Mouse (Mus musculus) intestine, embryonic 16.5 days (tissue): ENCODE measurements around the gene Zfyve26. TPM values are rescaled to one million over a fixed set of nuclear protein-coding genes. Genes with fewer than 3 reads are reported as not detected.

Source experiments
- ATAC-seq: fragments of 200-750 bp; cut with Nextera tagmentation; 2 replicates; pipeline ENCODE4 v1.8.0; 2017; ENCODE audit warnings: moderate TSS enrichment, moderate library complexity
- H3K27ac ChIP-seq: fragments of 300-500 bp; sonication (generic); 2 replicates; pipeline ENCODE4 v1.5.1; 2014; ENCODE audit warnings: mild to moderate bottlenecking, low read length
- H3K27me3 ChIP-seq: fragments of 300-500 bp; sonication (generic); replicated peaks from 2 replicates; pipeline ENCODE4 v1.6.1; 2014; ENCODE audit warnings: low read length, control low read depth, mixed read lengths; ENCODE audit not compliant: control insufficient read depth, insufficient read depth
- H3K36me3 ChIP-seq: fragments of 300-500 bp; sonication (generic); 2 replicates; pipeline ENCODE4 v1.6.1; 2014; ENCODE audit warnings: low read length, control low read depth; ENCODE audit not compliant: control insufficient read depth, insufficient read depth
- H3K4me1 ChIP-seq: fragments of 300-500 bp; sonication (generic); 2 replicates; pipeline ENCODE4 v1.6.1; 2014; ENCODE audit warnings: low read length, control low read depth, mixed read lengths; ENCODE audit not compliant: control insufficient read depth, insufficient read depth
- H3K4me2 ChIP-seq: fragments of 300-500 bp; sonication (generic); 2 replicates; pipeline ENCODE4 v1.6.1; 2014; ENCODE audit warnings: low read depth, low read length, control low read depth
- H3K4me3 ChIP-seq: fragments of 300-500 bp; sonication (generic); 2 replicates; pipeline ENCODE4 v1.5.1; 2014; ENCODE audit warnings: mild to moderate bottlenecking, low read length
- H3K9ac ChIP-seq: fragments of 300-500 bp; sonication (generic); 2 replicates; pipeline ENCODE4 v1.6.1; 2014; ENCODE audit warnings: low read depth, low read length
- H3K9me3 ChIP-seq: fragments of 300-500 bp; sonication (generic); 2 replicates; pipeline ENCODE4 v1.6.1; 2016; ENCODE audit warnings: low read length, control low read depth; ENCODE audit not compliant: control insufficient read depth
- WGBS: fragments of 180-500 bp; shearing (Covaris S2); extraction: QIAGEN DNeasy Blood & Tissue Kit; methylation state at CpG from one replicate; pipeline ENCODE4 v1.1.7; 2014; 5-methylcytosine and 5-hydroxymethylcytosine counted together
- polyA plus RNA-seq: library from polyadenylated mRNA; unstranded; fragments of >200 nt; fragmentation: Nextera tagmentation; extraction: Ambion mirVana; gene quantifications from 2 replicates; pipeline ENCODE4 v1.2.1, GENCODE M21; 2015

Gene Zfyve26
- polyA plus RNA-seq, 1 experiment from 2014 or later = 12.3 TPM

- H3K9ac ChIP-seq = no peak overlapping the region
- 79% methylated on average over 6 of the region's 6 CpGs for WGBS
- H3K4me2 ChIP-seq = no peak overlapping the region
- no peak overlapping the region for H3K27ac ChIP-seq
- ATAC-seq = no peak
- H3K4me1 ChIP-seq = peaks cover 11% of the 10 kb centered on the region
- no peaks in the 10 kb centered on the region for H3K9me3 ChIP-seq
- H3K27me3 ChIP-seq = no peaks in the 10 kb centered on the region
- no peak overlapping the region for H3K4me3 ChIP-seq
- peaks cover 2% of the 10 kb centered on the region; the same call in 1 of the 2 replicates for H3K36me3 ChIP-seq
Observed at GRCm38 (mm10) chr12:79292874-79293273, 3.2 kb downstream of the Zfyve26 start.

DNA sequence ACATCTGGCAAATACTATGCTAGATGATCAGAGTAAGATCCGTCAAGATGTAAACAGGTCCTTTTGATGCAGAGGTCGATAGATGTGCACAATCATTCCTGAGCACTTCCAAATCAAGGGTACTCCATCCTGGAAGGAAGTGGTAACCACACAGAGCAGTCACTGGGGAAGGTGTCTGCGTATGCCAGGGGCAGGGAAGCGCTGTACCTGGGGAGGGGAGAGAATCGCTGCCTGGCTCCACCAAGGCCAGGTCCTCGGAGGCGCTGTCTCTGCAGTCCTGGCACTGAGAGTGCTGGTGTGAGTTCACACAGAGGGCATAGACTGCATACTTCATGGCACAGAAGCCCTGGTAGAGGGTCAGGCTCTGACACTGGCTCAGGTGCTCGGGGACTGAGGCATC is 13.5 kb downstream of the Zfyve26 start:
- no peak overlapping the region for H3K27ac ChIP-seq
- no peak for ATAC-seq
- H3K9me3 ChIP-seq = no peaks in the 10 kb centered on the region
- H3K9ac ChIP-seq = no peak overlapping the region
- no peak overlapping the region for H3K4me3 ChIP-seq
- H3K4me2 ChIP-seq = no peak overlapping the region
- peaks cover 17% of the 10 kb centered on the region for H3K36me3 ChIP-seq
- H3K4me1 ChIP-seq = no peaks in the 10 kb centered on the region
- WGBS = 87% methylated on average over 8 of the region's 8 CpGs
- H3K27me3 ChIP-seq = no peaks in the 10 kb centered on the region

- Histone ChIP-seq H3K9me3 (no peaks in the 10 kb centered on the region), H3K27ac (no peak overlapping the region), H3K4me3 (no peak overlapping the region), H3K9ac (no peak overlapping the region), H3K4me2 (no peak overlapping the region), H3K36me3 (peaks cover 12% of the 10 kb centered on the region), H3K27me3 (no peaks in the 10 kb centered on the region), H3K4me1 (no peaks in the 10 kb centered on the region)
- WGBS = 90% methylated on average over 13 of the region's 13 CpGs
- no peak for ATAC-seq
Observed at GRCm38 (mm10) chr12:79279513-79280115, 16.5 kb downstream of the Zfyve26 start.

DNA sequence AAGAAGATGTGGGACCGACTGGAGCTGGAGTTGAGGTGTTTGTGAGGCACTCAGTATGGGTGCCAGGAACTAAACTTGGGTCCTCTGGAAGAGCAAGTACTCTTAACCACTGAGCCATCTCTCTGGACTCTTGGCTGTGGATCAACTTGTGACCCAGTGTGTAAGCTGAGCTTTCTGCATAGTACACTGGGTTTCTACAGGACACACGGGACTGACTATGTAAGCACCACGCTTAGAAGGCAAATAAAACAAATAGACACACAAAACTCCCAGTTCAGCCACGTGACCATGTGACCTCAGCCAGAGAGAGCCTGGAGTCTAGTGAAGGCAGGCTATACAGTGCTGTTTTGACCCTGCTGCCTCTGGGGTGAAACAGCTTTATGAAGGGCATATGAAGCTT is 23.5 kb downstream of the Zfyve26 start:
- Histone ChIP-seq H3K27ac (no peak overlapping the region), H3K4me3 (no peak overlapping the region), H3K9me3 (no peaks in the 10 kb centered on the region), H3K4me2 (no peak overlapping the region), H3K9ac (no peak overlapping the region), H3K4me1 (no peaks in the 10 kb centered on the region), H3K36me3 (peaks cover 13% of the 10 kb centered on the region), H3K27me3 (no peaks in the 10 kb centered on the region)
- no peak for ATAC-seq
- WGBS = 77% methylated on average over 4 of the region's 4 CpGs

DNA sequence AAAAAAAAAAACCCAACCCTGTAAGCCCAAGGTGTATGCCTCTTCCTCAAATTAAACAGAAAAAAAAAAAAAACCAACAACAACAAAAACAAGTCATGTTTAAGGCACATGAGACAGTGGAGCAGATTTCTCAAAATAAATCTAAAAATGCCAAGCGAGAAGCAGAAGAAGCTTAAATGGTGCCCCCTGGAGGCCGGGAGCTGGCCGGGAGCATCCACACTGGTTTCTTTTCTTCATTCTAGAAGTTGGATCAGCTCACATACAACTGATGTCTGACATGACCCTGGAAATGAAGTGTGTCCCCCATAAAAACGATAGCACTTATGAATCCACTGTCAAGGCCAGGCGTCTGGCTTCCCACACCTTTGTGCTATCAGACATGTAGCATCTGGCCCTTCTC is 35.1 kb downstream of the Zfyve26 start:
- Histone ChIP-seq H3K9ac (no peak overlapping the region), H3K36me3 (no peaks in the 10 kb centered on the region; the same call in 1 of the 2 replicates)

GRCm38 (mm10) chr12:79260154-79260553 is 36.0 kb downstream of the Zfyve26 start:
- Histone ChIP-seq H3K4me1 (no peaks in the 10 kb centered on the region), H3K9me3 (no peaks in the 10 kb centered on the region), H3K27me3 (no peaks in the 10 kb centered on the region), H3K4me3 (no peak overlapping the region), H3K4me2 (no peak overlapping the region), H3K36me3 (no peaks in the 10 kb centered on the region; the same call in 1 of the 2 replicates), H3K9ac (no peak overlapping the region), H3K27ac (no peak overlapping the region)
- WGBS = 87% methylated on average over 2 of the region's 2 CpGs
- ATAC-seq = no peak

More for the DNA sequence above, 35.1 kb downstream of the Zfyve26 start:
- Histone ChIP-seq H3K4me2 (no peak overlapping the region), H3K9me3 (no peaks in the 10 kb centered on the region), H3K27ac (no peak overlapping the region), H3K27me3 (no peaks in the 10 kb centered on the region), H3K4me1 (no peaks in the 10 kb centered on the region), H3K4me3 (no peak overlapping the region)
- ATAC-seq = no peak
- 55% methylated on average over 5 of the region's 5 CpGs for WGBS

- no peak for ATAC-seq
- 97% methylated on average over 10 of the region's 10 CpGs for whole genome bisulfite sequencing
- no peaks in the 10 kb centered on the region for H3K9me3 ChIP-seq
- H3K36me3 ChIP-seq = peaks cover 9% of the 10 kb centered on the region; the same call in 1 of the 2 replicates
- no peaks in the 10 kb centered on the region for H3K27me3 ChIP-seq
- no peak overlapping the region for H3K4me2 ChIP-seq
- H3K27ac ChIP-seq = no peak overlapping the region
- no peaks in the 10 kb centered on the region for H3K4me1 ChIP-seq
- H3K4me3 ChIP-seq = no peak overlapping the region
- no peak overlapping the region for H3K9ac ChIP-seq
Observed at GRCm38 (mm10) chr12:79254975-79255374, 41.1 kb downstream of the Zfyve26 start.

DNA sequence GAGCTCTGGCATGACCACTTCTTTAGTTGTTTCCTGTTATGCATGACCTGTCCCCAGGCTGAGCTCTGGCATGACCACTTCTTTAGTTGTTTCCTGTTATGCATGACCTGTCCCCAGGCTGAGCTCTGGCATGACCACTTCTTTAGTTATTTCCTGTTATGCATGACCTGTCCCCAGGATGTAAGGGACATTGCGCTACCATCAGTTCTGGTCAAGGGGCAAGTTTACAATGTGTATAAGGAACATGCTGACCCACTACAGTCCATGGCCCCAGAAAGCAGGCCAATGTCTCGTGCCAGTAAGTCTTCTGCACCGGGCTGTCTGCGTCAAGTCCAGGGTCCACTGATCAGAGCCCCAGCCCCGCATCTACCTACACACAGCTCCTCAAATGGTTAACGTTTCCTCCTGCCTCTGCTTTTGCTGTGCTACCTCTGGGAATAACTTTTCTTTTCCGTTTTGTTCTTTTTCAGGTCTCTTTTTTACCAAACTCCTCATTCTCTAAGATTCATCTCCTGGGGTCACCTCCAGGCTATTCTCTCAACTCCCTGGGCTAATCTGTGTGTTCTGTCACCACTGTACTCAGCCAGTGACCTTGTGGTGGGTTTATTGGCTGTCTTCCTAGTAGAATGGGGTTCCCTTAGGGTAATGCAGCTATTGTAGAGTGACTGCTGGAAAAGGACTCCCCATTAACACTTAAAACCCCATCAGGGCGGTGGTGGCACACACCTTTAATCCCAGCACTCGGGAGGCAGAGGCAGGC is 42.6 kb downstream of the Zfyve26 start:
- H3K9ac ChIP-seq = no peak overlapping the region
- WGBS = 89% methylated on average over 9 of the region's 9 CpGs
- H3K4me3 ChIP-seq = no peak overlapping the region
- no peak overlapping the region for H3K27ac ChIP-seq
- no peaks in the 10 kb centered on the region for H3K27me3 ChIP-seq
- no peak overlapping the region for H3K4me2 ChIP-seq
- H3K4me1 ChIP-seq = no peaks in the 10 kb centered on the region
- peaks cover 9% of the 10 kb centered on the region; the same call in 1 of the 2 replicates for H3K36me3 ChIP-seq
- H3K9me3 ChIP-seq = no peaks in the 10 kb centered on the region
- no peak for ATAC-seq

- Histone ChIP-seq H3K4me2 (no peak overlapping the region), H3K9ac (no peak overlapping the region), H3K36me3 (peaks cover 14% of the 10 kb centered on the region), H3K4me3 (no peak overlapping the region), H3K27ac (no peak overlapping the region), H3K27me3 (no peaks in the 10 kb centered on the region), H3K9me3 (no peaks in the 10 kb centered on the region), H3K4me1 (no peaks in the 10 kb centered on the region)
- no peak for ATAC-seq
- WGBS = 85% methylated on average over 3 of the region's 3 CpGs
Observed at GRCm38 (mm10) chr12:79248110-79248509, 48.0 kb downstream of the Zfyve26 start.
